Mouse (Mus musculus): ENCODE results near the gene 2610528J11Rik. TPM values are rescaled to one million over a fixed set of nuclear protein-coding genes. Genes with fewer than 3 reads are reported as not detected.

Gene 2610528J11Rik
- polyA plus RNA-seq, 1 experiment: not detected

GRCm38 (mm10) chr4:118533156-118533555 is 6.4 kb downstream of the 2610528J11Rik start:
- TF ChIP-seq CEBPB (IDR thresholded peaks at IDR 0.05; ENCODE audit: low read depth) (no peak), MYOG (IDR thresholded peaks at IDR 0.05; ENCODE audit: control insufficient read depth, extremely low read depth, insufficient read length) (no peak), MAX (IDR thresholded peaks at IDR 0.05) (no peak), FOSL1 (IDR thresholded peaks at IDR 0.05; ENCODE audit: insufficient read depth, low read length, poor library complexity, severe bottlenecking) (no peak), CTCF (IDR thresholded peaks at IDR 0.05; ENCODE audit: control insufficient read depth, insufficient read depth, insufficient read length) (no peak), MYOD1 (IDR thresholded peaks at IDR 0.05; ENCODE audit: control insufficient read depth, insufficient read length, low read depth) (no peak), USF1 (IDR thresholded peaks at IDR 0.05; ENCODE audit: low read depth) (no peak)
- no peak overlapping the region for H3ac ChIP-seq (ENCODE audit: control insufficient read depth, insufficient read length, low read depth)
- no peak overlapping the region for H3K4me3 ChIP-seq (ENCODE audit: insufficient read depth, poor library complexity, severe bottlenecking)
- no peaks in the 10 kb centered on the region for H3K79me3 ChIP-seq (ENCODE audit: low read depth)
- no peaks in the 10 kb centered on the region for H3K36me3 ChIP-seq (ENCODE audit: control insufficient read depth, insufficient read depth)
- no peaks in the 10 kb centered on the region for H3K79me2 ChIP-seq (ENCODE audit: control insufficient read depth, insufficient read depth)
- peaks cover 41% of the 10 kb centered on the region for H3K27me3 ChIP-seq (ENCODE audit: control insufficient read depth, insufficient read depth, insufficient read length)

- Histone ChIP-seq H3K79me3 (ENCODE audit: low read depth) (no peaks in the 10 kb centered on the region), H3K79me2 (ENCODE audit: control insufficient read depth, insufficient read depth) (no peaks in the 10 kb centered on the region), H3K27me3 (ENCODE audit: control insufficient read depth, insufficient read depth, insufficient read length) (peaks cover 41% of the 10 kb centered on the region), H3K4me3 (ENCODE audit: insufficient read depth, poor library complexity, severe bottlenecking) (no peak overlapping the region), H3K36me3 (ENCODE audit: control insufficient read depth, insufficient read depth) (no peaks in the 10 kb centered on the region), H3ac (ENCODE audit: control insufficient read depth, insufficient read length, low read depth) (no peak overlapping the region)
- TF ChIP-seq USF1 (IDR thresholded peaks at IDR 0.05; ENCODE audit: low read depth): no peak
- TF ChIP-seq MYOG (IDR thresholded peaks at IDR 0.05; ENCODE audit: control insufficient read depth, extremely low read depth, insufficient read length): no peak
- TF ChIP-seq CTCF (IDR thresholded peaks at IDR 0.05; ENCODE audit: control insufficient read depth, insufficient read depth, insufficient read length): no peak
- no peak for TF ChIP-seq MYOD1 (IDR thresholded peaks at IDR 0.05; ENCODE audit: control insufficient read depth, insufficient read length, low read depth)
- no peak for TF ChIP-seq FOSL1 (IDR thresholded peaks at IDR 0.05; ENCODE audit: insufficient read depth, low read length, poor library complexity, severe bottlenecking)
- no peak for TF ChIP-seq CEBPB (IDR thresholded peaks at IDR 0.05; ENCODE audit: low read depth)
- no peak for TF ChIP-seq MAX (IDR thresholded peaks at IDR 0.05)
Measured at GRCm38 (mm10) chr4:118533605-118534004, 6.8 kb downstream of the 2610528J11Rik start.

GRCm38 (mm10) chr4:118535610-118536009 is 8.8 kb downstream of the 2610528J11Rik start:
- no peak overlapping the region for H3ac ChIP-seq (ENCODE audit: control insufficient read depth, insufficient read length, low read depth)
- H3K4me3 ChIP-seq (ENCODE audit: insufficient read depth, poor library complexity, severe bottlenecking): no peak overlapping the region
- peaks cover 34% of the 10 kb centered on the region for H3K27me3 ChIP-seq (ENCODE audit: control insufficient read depth, insufficient read depth, insufficient read length)
- no peaks in the 10 kb centered on the region for H3K79me2 ChIP-seq (ENCODE audit: control insufficient read depth, insufficient read depth)
- H3K36me3 ChIP-seq (ENCODE audit: control insufficient read depth, insufficient read depth): no peaks in the 10 kb centered on the region
- no peaks in the 10 kb centered on the region for H3K79me3 ChIP-seq (ENCODE audit: low read depth)
- TF ChIP-seq USF1 (IDR thresholded peaks at IDR 0.05; ENCODE audit: low read depth): no peak
- no peak for TF ChIP-seq CEBPB (IDR thresholded peaks at IDR 0.05; ENCODE audit: low read depth)
- no peak for TF ChIP-seq MYOD1 (IDR thresholded peaks at IDR 0.05; ENCODE audit: control insufficient read depth, insufficient read length, low read depth)
- TF ChIP-seq CTCF (IDR thresholded peaks at IDR 0.05; ENCODE audit: control insufficient read depth, insufficient read depth, insufficient read length): no peak
- TF ChIP-seq MAX (IDR thresholded peaks at IDR 0.05): no peak

GRCm38 (mm10) chr4:118537801-118538200 is 11.0 kb downstream of the 2610528J11Rik start:
- H3ac ChIP-seq (ENCODE audit: control insufficient read depth, insufficient read length, low read depth): no peak overlapping the region
- peaks cover 49% of the 10 kb centered on the region for H3K27me3 ChIP-seq (ENCODE audit: control insufficient read depth, insufficient read depth, insufficient read length)
- H3K79me2 ChIP-seq (ENCODE audit: control insufficient read depth, insufficient read depth): no peaks in the 10 kb centered on the region
- H3K79me3 ChIP-seq (ENCODE audit: low read depth): no peaks in the 10 kb centered on the region
- TF ChIP-seq CEBPB (IDR thresholded peaks at IDR 0.05; ENCODE audit: low read depth) (no peak), MAX (IDR thresholded peaks at IDR 0.05) (no peak), FOSL1 (IDR thresholded peaks at IDR 0.05; ENCODE audit: insufficient read depth, low read length, poor library complexity, severe bottlenecking) (no peak), MYOD1 (IDR thresholded peaks at IDR 0.05; ENCODE audit: control insufficient read depth, insufficient read length, low read depth) (no peak), CTCF (IDR thresholded peaks at IDR 0.05; ENCODE audit: control insufficient read depth, insufficient read depth, insufficient read length) (no peak), MYOG (IDR thresholded peaks at IDR 0.05; ENCODE audit: control insufficient read depth, extremely low read depth, insufficient read length) (no peak), USF1 (IDR thresholded peaks at IDR 0.05; ENCODE audit: low read depth) (no peak)
- H3K4me3 ChIP-seq (ENCODE audit: insufficient read depth, poor library complexity, severe bottlenecking): no peak overlapping the region
- no peaks in the 10 kb centered on the region for H3K36me3 ChIP-seq (ENCODE audit: control insufficient read depth, insufficient read depth)

GRCm38 (mm10) chr4:118539904-118540303 is 13.1 kb downstream of the 2610528J11Rik start:
- Histone ChIP-seq H3K27me3 (ENCODE audit: control insufficient read depth, insufficient read depth, insufficient read length) (peaks cover 62% of the 10 kb centered on the region), H3K79me2 (ENCODE audit: control insufficient read depth, insufficient read depth) (no peaks in the 10 kb centered on the region), H3ac (ENCODE audit: control insufficient read depth, insufficient read length, low read depth) (no peak overlapping the region), H3K4me3 (ENCODE audit: insufficient read depth, poor library complexity, severe bottlenecking) (no peak overlapping the region), H3K36me3 (ENCODE audit: control insufficient read depth, insufficient read depth) (no peaks in the 10 kb centered on the region), H3K79me3 (ENCODE audit: low read depth) (no peaks in the 10 kb centered on the region)
- no peak for TF ChIP-seq CEBPB (IDR thresholded peaks at IDR 0.05; ENCODE audit: low read depth)
- TF ChIP-seq FOSL1 (IDR thresholded peaks at IDR 0.05; ENCODE audit: insufficient read depth, low read length, poor library complexity, severe bottlenecking): no peak
- no peak for TF ChIP-seq MAX (IDR thresholded peaks at IDR 0.05)
- no peak for TF ChIP-seq USF1 (IDR thresholded peaks at IDR 0.05; ENCODE audit: low read depth)
- no peak for TF ChIP-seq MYOD1 (IDR thresholded peaks at IDR 0.05; ENCODE audit: control insufficient read depth, insufficient read length, low read depth)
- TF ChIP-seq CTCF (IDR thresholded peaks at IDR 0.05; ENCODE audit: control insufficient read depth, insufficient read depth, insufficient read length): no peak

- H3K27me3 ChIP-seq (ENCODE audit: control insufficient read depth, insufficient read depth, insufficient read length): peaks cover 53% of the 10 kb centered on the region
Measured at GRCm38 (mm10) chr4:118542510-118543157, 15.8 kb downstream of the 2610528J11Rik start.

More at GRCm38 (mm10) chr4:118542510-118543157, 15.8 kb downstream of the 2610528J11Rik start:
- Histone ChIP-seq H3K36me3 (ENCODE audit: control insufficient read depth, insufficient read depth) (no peaks in the 10 kb centered on the region), H3K79me2 (ENCODE audit: control insufficient read depth, insufficient read depth) (no peaks in the 10 kb centered on the region), H3ac (ENCODE audit: control insufficient read depth, insufficient read length, low read depth) (no peak overlapping the region), H3K79me3 (ENCODE audit: low read depth) (no peaks in the 10 kb centered on the region), H3K4me3 (ENCODE audit: insufficient read depth, poor library complexity, severe bottlenecking) (no peak overlapping the region)
- TF ChIP-seq FOSL1 (IDR thresholded peaks at IDR 0.05; ENCODE audit: insufficient read depth, low read length, poor library complexity, severe bottlenecking) (no peak), CTCF (IDR thresholded peaks at IDR 0.05; ENCODE audit: control insufficient read depth, insufficient read depth, insufficient read length) (no peak), MYOD1 (IDR thresholded peaks at IDR 0.05; ENCODE audit: control insufficient read depth, insufficient read length, low read depth) (no peak), USF1 (IDR thresholded peaks at IDR 0.05; ENCODE audit: low read depth) (no peak), CEBPB (IDR thresholded peaks at IDR 0.05; ENCODE audit: low read depth) (no peak), MYOG (IDR thresholded peaks at IDR 0.05; ENCODE audit: control insufficient read depth, extremely low read depth, insufficient read length) (no peak), MAX (IDR thresholded peaks at IDR 0.05) (no peak)
